Mouse (Mus musculus): ENCODE measurements at regions not wholly inside any gene's neighbourhood (a gene's known extent, or its start where the extent isn't known, plus 50 kb on each side); places are given as distances from the start of the nearest gene placed in this dataset.

DNA sequence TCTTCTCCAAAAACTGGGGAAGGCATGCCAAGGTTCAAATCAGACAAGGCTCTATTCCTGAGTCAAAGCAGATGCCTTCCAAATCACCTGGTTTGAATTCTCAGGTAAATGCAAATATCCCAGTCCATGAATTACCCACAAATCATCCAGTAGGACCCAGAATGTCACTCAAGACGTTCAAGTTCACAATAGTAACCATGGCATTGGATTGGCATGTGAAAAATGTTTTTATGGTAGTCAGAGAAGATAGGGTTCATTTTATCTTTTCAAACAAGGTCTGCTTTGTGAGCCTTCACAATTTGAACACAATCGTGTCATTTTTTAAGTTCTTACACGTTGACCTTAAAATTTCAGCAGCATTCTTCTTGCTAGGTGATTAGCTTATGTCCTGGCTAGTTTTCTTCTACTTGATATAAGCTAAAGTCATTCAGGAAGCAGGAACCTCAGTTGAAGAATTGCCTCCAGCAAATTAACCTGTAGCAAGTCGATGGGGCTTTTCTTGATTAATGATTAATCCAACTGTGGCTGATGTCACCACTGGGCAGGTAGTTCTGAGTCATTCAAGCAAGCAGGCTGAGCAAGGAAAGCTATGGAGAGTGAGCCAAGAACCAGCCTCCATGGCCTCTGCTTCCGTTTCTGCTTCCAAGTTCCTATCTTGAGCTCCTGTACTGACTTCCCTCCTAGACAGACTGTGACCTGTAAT lies 165.3 kb upstream of the Sox11 start:
- no peaks in the 10 kb centered on the region for H3K27me3 ChIP-seq (replicated peaks; ENCODE audit: control insufficient read depth, insufficient read depth, low read length)
- 0 out of 2 replicates have a peak, but pooled peaks cover 2% of the 10 kb centered on the region for H3K4me1 ChIP-seq (ENCODE audit: control insufficient read depth, insufficient read depth, low read length)
- peak overlapping the region; percentile 33; the same call in 1 of the 2 replicates for H3K27ac ChIP-seq (ENCODE audit: insufficient read depth, low read depth, low read length)
- DNase-seq: peak; percentile 93
- 23% methylated on average over 5 of the region's 5 CpGs for WGBS
- no peaks in the 10 kb centered on the region for H3K36me3 ChIP-seq (ENCODE audit: control insufficient read depth, insufficient read depth, low read length)
- no peak for TF ChIP-seq POLR2A (IDR thresholded peaks at IDR 0.05; ENCODE audit: low read depth, low read length)
- no peak for TF ChIP-seq CTCF (conservative IDR thresholded peaks at IDR 0.05; ENCODE audit: insufficient read depth, insufficient read length, low read depth, low read length)
- no peak overlapping the region for H3K4me3 ChIP-seq (ENCODE audit: insufficient read depth, low read depth, low read length)

DNA sequence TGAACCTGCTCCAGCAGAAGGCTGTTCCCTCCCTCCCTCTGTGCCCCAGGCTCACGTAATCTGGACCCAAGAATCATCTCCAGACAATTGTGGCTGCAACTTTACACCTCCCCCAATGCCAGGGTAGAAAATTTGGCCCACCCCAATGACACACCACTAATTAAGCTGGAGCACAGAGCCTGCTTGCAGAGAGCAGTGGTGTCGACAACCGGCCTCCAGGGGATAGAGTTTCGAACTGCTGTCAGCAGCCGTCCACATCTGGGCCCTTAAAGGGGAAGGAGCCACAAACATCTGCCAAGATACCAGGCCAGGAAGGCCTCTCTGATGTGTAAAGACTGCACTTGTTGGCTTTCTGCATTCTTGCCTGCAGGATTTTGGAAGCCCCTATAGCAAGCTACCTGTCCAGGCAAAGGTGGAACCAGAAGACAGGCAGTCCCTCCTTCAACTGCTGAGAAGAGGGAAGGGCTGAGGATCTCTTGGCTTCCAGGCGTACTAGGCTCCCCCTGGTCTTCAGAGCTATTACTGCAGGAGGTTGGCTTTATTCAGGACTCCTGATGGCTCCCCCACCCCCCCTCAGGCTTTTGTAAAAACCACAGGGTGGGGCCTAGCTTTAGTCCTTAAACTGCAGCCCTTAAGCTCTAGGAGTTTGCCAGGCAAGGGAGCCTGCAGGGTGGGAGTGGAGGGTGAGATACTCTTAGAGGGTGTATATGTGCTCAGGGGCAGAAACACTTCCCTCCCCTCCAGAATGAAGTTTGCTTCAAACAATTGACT lies 160.5 kb upstream of the Sox11 start:
- H3K4me1 ChIP-seq (ENCODE audit: control insufficient read depth, insufficient read depth, low read length): no peaks in the 10 kb centered on the region
- H3K27me3 ChIP-seq (replicated peaks; ENCODE audit: control insufficient read depth, insufficient read depth, low read length): no peaks in the 10 kb centered on the region
- H3K4me3 ChIP-seq (ENCODE audit: insufficient read depth, low read depth, low read length): no peak overlapping the region
- DNase-seq: no peak
- H3K27ac ChIP-seq (ENCODE audit: insufficient read depth, low read depth, low read length): no peak overlapping the region
- H3K36me3 ChIP-seq (ENCODE audit: control insufficient read depth, insufficient read depth, low read length): no peaks in the 10 kb centered on the region
- WGBS: 68% methylated on average over 6 of the region's 6 CpGs
- TF ChIP-seq POLR2A (IDR thresholded peaks at IDR 0.05; ENCODE audit: low read depth, low read length) (no peak), CTCF (conservative IDR thresholded peaks at IDR 0.05; ENCODE audit: insufficient read depth, insufficient read length, low read depth, low read length) (no peak)

GRCm38 (mm10) chr12:27500516-27500915 lies 158.1 kb upstream of the Sox11 start:
- no peak for DNase-seq
- no peaks in the 10 kb centered on the region for H3K36me3 ChIP-seq (ENCODE audit: control insufficient read depth, insufficient read depth, low read length)
- H3K4me3 ChIP-seq (ENCODE audit: insufficient read depth, low read depth, low read length): no peak overlapping the region
- no peaks in the 10 kb centered on the region for H3K4me1 ChIP-seq (ENCODE audit: control insufficient read depth, insufficient read depth, low read length)
- no peak overlapping the region for H3K27ac ChIP-seq (ENCODE audit: insufficient read depth, low read depth, low read length)
- TF ChIP-seq POLR2A (IDR thresholded peaks at IDR 0.05; ENCODE audit: low read depth, low read length) (no peak), CTCF (conservative IDR thresholded peaks at IDR 0.05; ENCODE audit: insufficient read depth, insufficient read length, low read depth, low read length) (no peak)
- no peaks in the 10 kb centered on the region for H3K27me3 ChIP-seq (replicated peaks; ENCODE audit: control insufficient read depth, insufficient read depth, low read length)
- 58% methylated on average over 5 of the region's 5 CpGs for WGBS

GRCm38 (mm10) chr12:27499276-27499675 lies 156.9 kb upstream of the Sox11 start:
- Histone ChIP-seq H3K36me3 (ENCODE audit: control insufficient read depth, insufficient read depth, low read length) (no peaks in the 10 kb centered on the region), H3K4me3 (ENCODE audit: insufficient read depth, low read depth, low read length) (no peak overlapping the region), H3K27me3 (replicated peaks; ENCODE audit: control insufficient read depth, insufficient read depth, low read length) (no peaks in the 10 kb centered on the region), H3K4me1 (ENCODE audit: control insufficient read depth, insufficient read depth, low read length) (no peaks in the 10 kb centered on the region), H3K27ac (ENCODE audit: insufficient read depth, low read depth, low read length) (no peak overlapping the region)
- TF ChIP-seq CTCF (conservative IDR thresholded peaks at IDR 0.05; ENCODE audit: insufficient read depth, insufficient read length, low read depth, low read length) (no peak), POLR2A (IDR thresholded peaks at IDR 0.05; ENCODE audit: low read depth, low read length) (no peak)
- WGBS: 55% methylated on average over 2 of the region's 2 CpGs
- no peak for DNase-seq

GRCm38 (mm10) chr12:27496826-27497557 lies 154.6 kb upstream of the Sox11 start:
- no peak overlapping the region for H3K4me3 ChIP-seq (ENCODE audit: insufficient read depth, low read depth, low read length)
- no peaks in the 10 kb centered on the region for H3K36me3 ChIP-seq (ENCODE audit: control insufficient read depth, insufficient read depth, low read length)
- H3K27me3 ChIP-seq (replicated peaks; ENCODE audit: control insufficient read depth, insufficient read depth, low read length): no peaks in the 10 kb centered on the region
- no peak for DNase-seq
- TF ChIP-seq CTCF (conservative IDR thresholded peaks at IDR 0.05; ENCODE audit: insufficient read depth, insufficient read length, low read depth, low read length): no peak
- no peak for TF ChIP-seq POLR2A (IDR thresholded peaks at IDR 0.05; ENCODE audit: low read depth, low read length)
- H3K27ac ChIP-seq (ENCODE audit: insufficient read depth, low read depth, low read length): no peak overlapping the region
- H3K4me1 ChIP-seq (ENCODE audit: control insufficient read depth, insufficient read depth, low read length): no peaks in the 10 kb centered on the region
- 84% methylated on average over 6 of the region's 6 CpGs for WGBS

DNA sequence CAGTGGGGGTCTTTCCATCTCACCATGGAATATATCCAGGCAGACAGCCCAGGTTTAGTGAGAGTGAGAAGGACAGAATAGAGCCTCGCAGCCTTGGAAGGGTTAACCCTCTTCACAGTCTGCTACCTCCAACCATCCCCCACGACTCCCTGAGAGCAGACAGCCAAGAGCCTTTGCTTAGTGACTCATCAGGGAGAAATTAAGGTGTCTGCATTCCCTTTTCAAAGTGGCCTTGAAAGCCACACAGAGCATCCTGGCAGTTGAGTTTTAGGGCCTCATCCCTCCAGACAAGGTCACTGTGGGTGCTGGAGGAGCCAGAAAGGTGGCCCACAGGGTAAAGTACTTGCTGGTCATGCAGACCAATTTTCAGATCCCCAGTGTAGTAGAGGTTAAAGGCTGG lies 149.9 kb upstream of the Sox11 start:
- H3K36me3 ChIP-seq (ENCODE audit: control insufficient read depth, insufficient read depth, low read length): no peaks in the 10 kb centered on the region
- TF ChIP-seq CTCF (conservative IDR thresholded peaks at IDR 0.05; ENCODE audit: insufficient read depth, insufficient read length, low read depth, low read length) (no peak), POLR2A (IDR thresholded peaks at IDR 0.05; ENCODE audit: low read depth, low read length) (no peak)
- H3K4me3 ChIP-seq (ENCODE audit: insufficient read depth, low read depth, low read length): no peak overlapping the region
- WGBS: 26% methylated on average over 2 of the region's 2 CpGs
- no peaks in the 10 kb centered on the region for H3K27me3 ChIP-seq (replicated peaks; ENCODE audit: control insufficient read depth, insufficient read depth, low read length)
- DNase-seq: peak; percentile 6
- no peak overlapping the region for H3K27ac ChIP-seq (ENCODE audit: insufficient read depth, low read depth, low read length)
- H3K4me1 ChIP-seq (ENCODE audit: control insufficient read depth, insufficient read depth, low read length): no peaks in the 10 kb centered on the region

DNA sequence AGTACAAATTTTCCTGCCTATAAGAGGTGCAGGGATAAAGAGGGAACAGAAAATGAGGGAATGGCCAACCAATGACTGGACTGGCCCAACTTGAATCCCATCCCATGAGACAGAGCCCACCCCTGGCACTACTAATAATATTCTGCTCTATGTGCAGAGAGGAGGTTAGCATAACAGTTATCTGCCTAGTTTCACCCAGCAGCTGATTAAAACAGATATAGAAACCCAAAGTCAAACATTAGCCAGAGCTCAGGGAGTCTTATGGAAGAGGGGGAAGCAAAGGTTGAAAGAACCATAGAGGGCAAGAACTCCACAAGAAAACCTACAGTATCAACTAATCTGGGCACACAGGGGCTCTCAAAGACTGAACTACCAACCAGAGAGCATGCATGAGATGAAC lies 138.9 kb upstream of the Sox11 start:
- no peak overlapping the region for H3K4me3 ChIP-seq (ENCODE audit: insufficient read depth, low read depth, low read length)
- no peak for TF ChIP-seq CTCF (conservative IDR thresholded peaks at IDR 0.05; ENCODE audit: insufficient read depth, insufficient read length, low read depth, low read length)
- TF ChIP-seq POLR2A (IDR thresholded peaks at IDR 0.05; ENCODE audit: low read depth, low read length): no peak
- no peak for DNase-seq
- H3K27ac ChIP-seq (ENCODE audit: insufficient read depth, low read depth, low read length): no peak overlapping the region
- H3K36me3 ChIP-seq (ENCODE audit: control insufficient read depth, insufficient read depth, low read length): no peaks in the 10 kb centered on the region
- no peaks in the 10 kb centered on the region for H3K4me1 ChIP-seq (ENCODE audit: control insufficient read depth, insufficient read depth, low read length)
- no peaks in the 10 kb centered on the region for H3K27me3 ChIP-seq (replicated peaks; ENCODE audit: control insufficient read depth, insufficient read depth, low read length)
